Mouse (Mus musculus) MEL (cell line): ENCODE measurements around the gene Zfp39. TPM values are rescaled to one million over a fixed set of nuclear protein-coding genes. Genes with fewer than 3 reads are reported as not detected.

Source experiments
- DNase-seq: peaks from one replicate; pipeline ENCODE4 v3.0.0; 2011; ENCODE audit warnings: low read depth, low spot score
- H3K27ac ChIP-seq: 2 replicates; pipeline ENCODE4 v1.5.1; 2012; ENCODE audit warnings: low read depth, mild to moderate bottlenecking, control low read depth, low read length, moderate library complexity; ENCODE audit not compliant: control insufficient read depth
- H3K27me3 ChIP-seq, 2 experiments: fragments of 150-350 bp in 1 of 2; sonication (generic) in 1 of 2; 2 replicates each; pipeline ENCODE4 v1.6.1; 2012; ENCODE audit warnings: low read length in 2 of 2, mild to moderate bottlenecking in 2 of 2, improper control_type of control experiment in 1 of 2, moderate library complexity in 1 of 2; ENCODE audit not compliant: insufficient read depth in 2 of 2, control insufficient read depth in 1 of 2
- H3K36me3 ChIP-seq, 2 experiments: 2 replicates each; pipeline ENCODE4 v1.6.1; 2012 to 2014; ENCODE audit warnings: low read length in 2 of 2, improper control_type of control experiment in 1 of 2, inconsistent platforms in 1 of 2, mild to moderate bottlenecking in 1 of 2; ENCODE audit not compliant: insufficient read depth in 2 of 2, control insufficient read depth in 1 of 2
- H3K4me1 ChIP-seq, 2 experiments: fragments of 150-350 bp in 1 of 2; sonication (generic) in 1 of 2; 2 replicates each; pipeline ENCODE4 v1.6.1; 2012; ENCODE audit warnings: low read length in 2 of 2, improper control_type of control experiment in 1 of 2, mild to moderate bottlenecking in 1 of 2; ENCODE audit not compliant: insufficient read depth in 2 of 2, control insufficient read depth in 1 of 2
- H3K4me3 ChIP-seq, 2 experiments: fragments of 150-350 bp in 1 of 2; sonication (generic) in 1 of 2; 2 replicates each; pipeline ENCODE4 v1.5.1; 2012; ENCODE audit warnings: low read depth in 2 of 2, low read length in 2 of 2, mild to moderate bottlenecking in 2 of 2, moderate library complexity in 2 of 2, control low read depth in 1 of 2, improper control_type of control experiment in 1 of 2; ENCODE audit not compliant: control insufficient read depth in 1 of 2, insufficient read depth in 1 of 2
- H3K79me2 ChIP-seq: 2 replicates; pipeline ENCODE4 v1.6.1; 2012; ENCODE audit warnings: mild to moderate bottlenecking, low read length, moderate library complexity; ENCODE audit not compliant: control insufficient read depth, poor library complexity, insufficient read depth
- H3K9ac ChIP-seq: 2 replicates; pipeline ENCODE4 v1.6.1; 2012; ENCODE audit warnings: low read depth, mild to moderate bottlenecking, control low read depth, low read length, moderate library complexity; ENCODE audit not compliant: control insufficient read depth, poor library complexity, severe bottlenecking
- H3K9me3 ChIP-seq: fragments of 150-350 bp; sonication (generic); replicated peaks from 2 replicates; pipeline ENCODE4 v1.6.1; 2012; ENCODE audit warnings: mild to moderate bottlenecking, low read length, improper control_type of control experiment, moderate library complexity; ENCODE audit not compliant: insufficient read depth
- EP300 ChIP-seq, 2 experiments: IDR thresholded peaks; 2 replicates each; pipeline ENCODE4 v1.6.1; 2011; ENCODE audit warnings: improper control_type of control experiment in 2 of 2, low read length in 2 of 2, low read depth in 1 of 2, mild to moderate bottlenecking in 1 of 2
- GATA1 ChIP-seq: IDR thresholded peaks from 2 replicates; pipeline ENCODE4 v1.6.1; 2011; ENCODE audit warnings: low read depth, low read length, improper control_type of control experiment
- MAZ ChIP-seq: IDR thresholded peaks from 2 replicates; pipeline ENCODE4 v1.6.1; 2012; ENCODE audit warnings: low read depth, mild to moderate bottlenecking, inconsistent platforms, low read length, improper control_type of control experiment
- MEF2A ChIP-seq: IDR thresholded peaks from 2 replicates; pipeline ENCODE4 v1.6.1; 2014; ENCODE audit warnings: low read depth, mild to moderate bottlenecking, inconsistent platforms, low read length, improper control_type of control experiment; ENCODE audit not compliant: poor library complexity, insufficient replicate concordance, severe bottlenecking; ENCODE audit errors: extremely low read depth
- NRF1 ChIP-seq: IDR thresholded peaks from 2 replicates; pipeline ENCODE4 v1.6.1; 2014; ENCODE audit warnings: low read depth, mild to moderate bottlenecking, inconsistent platforms, low read length, improper control_type of control experiment, moderate library complexity; ENCODE audit not compliant: poor library complexity, insufficient read depth, severe bottlenecking
- SIN3A ChIP-seq: IDR thresholded peaks from 2 replicates; pipeline ENCODE4 v1.6.1; 2012; ENCODE audit warnings: low read length, improper control_type of control experiment, inconsistent platforms
- TAL1 ChIP-seq: IDR thresholded peaks from 2 replicates; pipeline ENCODE4 v1.6.1; 2012; ENCODE audit warnings: mild to moderate bottlenecking, inconsistent platforms, low read length, moderate library complexity, mixed read lengths
- TCF12 ChIP-seq: IDR thresholded peaks from 2 replicates; pipeline ENCODE4 v1.6.1; 2014; ENCODE audit warnings: low read depth, mild to moderate bottlenecking, inconsistent platforms, low read length, improper control_type of control experiment, moderate library complexity
- UBTF ChIP-seq: IDR thresholded peaks from 2 replicates; pipeline ENCODE4 v1.6.1; 2012; ENCODE audit warnings: low read depth, mild to moderate bottlenecking, inconsistent platforms, low read length, improper control_type of control experiment, moderate library complexity, borderline replicate concordance; ENCODE audit not compliant: insufficient read depth
- polyA plus RNA-seq, 2 experiments: library from polyadenylated mRNA; stranded (reverse) in 1 of 2; unstranded in 1 of 2; fragments of >175 nt in 1 of 2; fragments of >200 nt in 1 of 2; gene quantifications; 2 replicates each; pipeline versions ENCODE4 v1.2.1 to v1.2.4; 2012; ENCODE audit warnings: low replicate concordance in 2 of 2, low read depth in 1 of 2; ENCODE audit not compliant: insufficient read length in 2 of 2, insufficient read depth in 1 of 2, missing spikeins in 1 of 2
- total RNA-seq: library from RNA; depleted of rRNA; stranded (reverse); fragments of 300-350 nt; gene quantifications from 2 replicates; pipeline ENCODE4 v1.2.3, GENCODE M21; 2012

Zfp39 gene
- total and polyA plus RNA-seq, 3 experiments: 5.1 to 6.0 TPM; not detected in 1

DNA sequence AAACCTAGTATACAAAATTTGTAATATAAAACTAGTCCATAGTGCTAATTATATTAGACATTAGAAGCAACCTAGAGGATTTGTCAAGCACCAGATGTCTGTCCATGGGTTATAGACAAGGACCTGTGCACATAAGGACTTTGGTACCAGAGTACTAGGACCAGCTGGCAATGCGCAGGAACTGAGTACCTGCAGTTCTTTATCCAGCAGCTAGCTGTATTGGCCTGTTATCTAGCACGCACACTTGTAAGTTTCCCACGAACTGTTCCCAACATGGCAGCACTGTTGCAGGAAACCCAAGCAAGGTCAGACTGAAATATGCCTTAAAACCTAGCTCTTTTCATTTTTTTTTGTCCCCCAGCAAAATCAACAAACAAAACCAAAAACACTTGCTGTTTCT is 26.2 kb upstream of the Zfp39 start:
- Histone ChIP-seq H3K9me3 (no peaks in the 10 kb centered on the region), H3K4me3 (no peak overlapping the region), H3K36me3 (peaks cover 0 to 13% of the 10 kb centered on the region in 2 experiments; a peak in 2 of 4 replicates), H3K4me1 (peaks cover 4 to 15% of the 10 kb centered on the region in 2 experiments; a peak in 3 of 4 replicates), H3K27me3 (no peaks in the 10 kb centered on the region), H3K79me2 (peaks cover 1% of the 10 kb centered on the region; the same call in 1 of the 2 replicates), H3K9ac (no peak overlapping the region), H3K27ac (no peak overlapping the region)
- peak; percentile 58 for DNase-seq
- peak; percentile 57; the same call in 1 of the 2 replicates for TF ChIP-seq TAL1
- no peak for TF ChIP-seq MEF2A
- peak; percentile 55; the same call in 1 of the 2 replicates for TF ChIP-seq GATA1
- peak in 1 of 2 experiments; percentile 46; a peak in 2 of 4 replicates for TF ChIP-seq EP300 (IDR thresholded peaks at IDR 0.05; ENCODE audit: low read depth in 1 of 2, low read length in 2 of 2)
- 0 out of 2 replicates have a peak, but pooled peaks have one; percentile 48 for TF ChIP-seq TCF12
- no peak for TF ChIP-seq UBTF

DNA sequence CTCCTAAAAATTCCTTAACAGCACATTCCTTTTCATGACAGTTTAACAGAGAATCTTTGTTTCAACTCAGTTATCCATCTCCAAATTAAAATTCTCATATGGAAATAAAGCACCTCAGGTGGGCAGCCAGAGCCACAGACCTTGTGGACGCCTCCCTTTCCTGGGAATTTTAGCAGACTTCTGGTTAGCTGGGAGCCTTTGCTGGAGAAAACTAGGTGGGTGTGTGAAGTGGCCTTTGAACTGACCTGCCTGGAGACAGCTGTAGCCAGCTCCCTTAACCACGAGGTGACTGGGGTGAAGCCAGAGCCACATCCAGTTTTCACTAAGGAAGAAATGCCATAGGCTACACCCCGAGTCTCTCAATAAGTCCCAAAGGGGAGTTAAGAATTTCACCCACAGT is 25.6 kb upstream of the Zfp39 start:
- Histone ChIP-seq H3K36me3 (peaks cover 0 to 13% of the 10 kb centered on the region in 2 experiments; a peak in 2 of 4 replicates), H3K4me3 (no peak overlapping the region), H3K27ac (no peak overlapping the region), H3K4me1 (peaks cover 4 to 15% of the 10 kb centered on the region in 2 experiments; a peak in 3 of 4 replicates), H3K9me3 (no peaks in the 10 kb centered on the region), H3K79me2 (peaks cover 1% of the 10 kb centered on the region; the same call in 1 of the 2 replicates), H3K27me3 (no peaks in the 10 kb centered on the region), H3K9ac (no peak overlapping the region)
- DNase-seq: no peak
- TF ChIP-seq SIN3A: 0 out of 2 replicates have a peak, but pooled peaks have one; percentile 24
- no peak for TF ChIP-seq EP300 (IDR thresholded peaks at IDR 0.05; ENCODE audit: low read depth in 1 of 2, low read length in 2 of 2)

DNA sequence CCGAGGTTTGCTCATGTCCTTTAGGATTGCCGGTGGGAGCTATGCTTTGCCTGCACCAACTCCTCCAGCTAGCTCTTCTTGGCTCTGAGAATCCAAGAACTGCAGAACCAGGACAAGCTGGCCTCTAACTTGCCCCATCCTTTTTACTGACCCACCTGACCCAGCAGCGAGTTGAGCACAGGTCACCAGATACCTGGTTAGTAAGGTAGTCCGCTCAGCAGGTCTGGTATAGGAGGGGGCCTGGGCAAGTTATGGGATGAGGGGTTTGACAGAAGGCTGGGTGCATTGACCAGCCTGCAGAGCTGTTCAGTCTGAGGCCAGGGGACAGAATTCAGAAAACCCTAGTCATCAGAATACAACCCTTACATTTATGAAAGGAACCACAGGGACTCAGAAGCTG is 25.0 kb upstream of the Zfp39 start:
- Histone ChIP-seq H3K4me3 (no peak overlapping the region), H3K4me1 (peaks cover 4 to 15% of the 10 kb centered on the region in 2 experiments; a peak in 3 of 4 replicates), H3K9me3 (no peaks in the 10 kb centered on the region), H3K27me3 (no peaks in the 10 kb centered on the region), H3K9ac (no peak overlapping the region), H3K36me3 (peaks cover 0 to 13% of the 10 kb centered on the region in 2 experiments; a peak in 2 of 4 replicates), H3K79me2 (peaks cover 1% of the 10 kb centered on the region; the same call in 1 of the 2 replicates), H3K27ac (no peak overlapping the region)
- DNase-seq: no peak
- TF ChIP-seq NRF1 (no peak), MAZ (0 out of 2 replicates have a peak, but pooled peaks have one; percentile 30)
